Mouse (Mus musculus) midbrain, embryonic 11.5 days (tissue): ENCODE results near the gene Scd2. TPM values are rescaled to one million over a fixed set of nuclear protein-coding genes. Genes with fewer than 3 reads are reported as not detected.
A peak's percentile ranks its signal among the peaks of the same experiment; 100 is the strongest.

Source experiments
- ATAC-seq: fragments of 200-750 bp; cut with Nextera tagmentation; 2 replicates; pipeline ENCODE4 v1.8.0; 2017; ENCODE audit warnings: moderate TSS enrichment, moderate library complexity; ENCODE audit not compliant: low FRiP score
- DNase-seq: peaks from one replicate; pipeline ENCODE4 v3.0.0; 2015; ENCODE audit warnings: low spot score; ENCODE audit errors: missing footprints
- H3K27ac ChIP-seq: fragments of 300-500 bp; sonication (generic); 2 replicates; pipeline ENCODE4 v1.5.1; 2014; ENCODE audit warnings: low read depth, low read length
- H3K27me3 ChIP-seq: fragments of 300-500 bp; sonication (generic); 2 replicates; pipeline ENCODE4 v1.6.1; 2014; ENCODE audit warnings: mild to moderate bottlenecking, low read length, moderate library complexity, mixed read lengths; ENCODE audit not compliant: control insufficient read depth, insufficient read depth
- H3K36me3 ChIP-seq: fragments of 300-500 bp; sonication (generic); 2 replicates; pipeline ENCODE4 v1.6.1; 2014; ENCODE audit warnings: mild to moderate bottlenecking, low read length, moderate library complexity, mixed read lengths; ENCODE audit not compliant: control insufficient read depth, insufficient read depth
- H3K4me1 ChIP-seq: fragments of 300-500 bp; sonication (generic); 2 replicates; pipeline ENCODE4 v1.6.1; 2014; ENCODE audit warnings: low read length; ENCODE audit not compliant: control insufficient read depth, insufficient read depth
- H3K4me2 ChIP-seq: fragments of 300-500 bp; sonication (generic); 2 replicates; pipeline ENCODE4 v1.6.1; 2014; ENCODE audit warnings: mild to moderate bottlenecking, moderate library complexity
- H3K4me3 ChIP-seq: fragments of 300-500 bp; sonication (generic); 2 replicates; pipeline ENCODE4 v1.5.1; 2014; ENCODE audit warnings: low read depth, low read length
- H3K9ac ChIP-seq: fragments of 300-500 bp; sonication (generic); 2 replicates; pipeline ENCODE4 v1.6.1; 2014; ENCODE audit warnings: low read length
- H3K9me3 ChIP-seq: fragments of 300-500 bp; sonication (generic); 2 replicates; pipeline ENCODE4 v1.6.1; 2016; ENCODE audit warnings: low read length; ENCODE audit not compliant: control insufficient read depth
- WGBS: fragments of 180-500 bp; shearing (Covaris S2); extraction: QIAGEN DNeasy Blood & Tissue Kit; methylation state at CpG from one replicate; pipeline ENCODE4 v1.1.7; 2014; 5-methylcytosine and 5-hydroxymethylcytosine counted together
- polyA plus RNA-seq: library from polyadenylated mRNA; unstranded; fragments of >200 nt; fragmentation: Nextera tagmentation; extraction: Ambion mirVana; gene quantifications from 2 replicates; pipeline ENCODE4 v1.2.1, GENCODE M21; 2014

The Scd2 gene
- polyA plus RNA-seq, 1 experiment from 2014 or later: 353 TPM

GRCm38 (mm10) chr19:44292083-44292482, 1.4 kb upstream of the Scd2 start:
- ATAC-seq (no peak), DNase-seq (no peak)
- peaks cover 17% of the 10 kb centered on the region for H3K36me3 ChIP-seq
- 81% methylated on average over 2 of the region's 2 CpGs for WGBS
- H3K4me3 ChIP-seq: no peak overlapping the region
- H3K27me3 ChIP-seq: no peaks in the 10 kb centered on the region
- no peak overlapping the region for H3K9ac ChIP-seq
- peak overlapping the region; percentile 95 for H3K27ac ChIP-seq
- peaks cover 25% of the 10 kb centered on the region for H3K4me1 ChIP-seq
- H3K4me2 ChIP-seq: no peak overlapping the region
- no peaks in the 10 kb centered on the region for H3K9me3 ChIP-seq

- Histone ChIP-seq H3K9ac (peak overlapping the region; percentile 68), H3K4me2 (peak overlapping the region; percentile 61), H3K27ac (peak overlapping the region; percentile 95), H3K4me3 (peak overlapping the region; percentile 95; the same call in 1 of the 2 replicates), H3K9me3 (no peaks in the 10 kb centered on the region), H3K27me3 (no peaks in the 10 kb centered on the region), H3K4me1 (peaks cover 29% of the 10 kb centered on the region), H3K36me3 (peaks cover 21% of the 10 kb centered on the region)
- DNase-seq (no peak), ATAC-seq (no peak)
- 65% methylated on average over 3 of the region's 3 CpGs for WGBS
Measured at GRCm38 (mm10) chr19:44292483-44292882, 991 bp upstream of the Scd2 start.

GRCm38 (mm10) chr19:44293769-44294551, 486 bp downstream of the Scd2 start:
- H3K9ac ChIP-seq: peak overlapping the region; percentile 99
- WGBS: under 1% methylated on average over 31 of the region's 31 CpGs
- peaks cover 44% of the 10 kb centered on the region for H3K4me1 ChIP-seq
- DNase-seq (peak; percentile 98), ATAC-seq (peak; percentile 97)
- no peaks in the 10 kb centered on the region for H3K27me3 ChIP-seq
- H3K27ac ChIP-seq: peak overlapping the region; percentile 97
- no peaks in the 10 kb centered on the region for H3K9me3 ChIP-seq
- H3K4me2 ChIP-seq: peak overlapping the region; percentile 100
- H3K36me3 ChIP-seq: peaks cover 35% of the 10 kb centered on the region
- H3K4me3 ChIP-seq: peak overlapping the region; percentile 95

- no peaks in the 10 kb centered on the region for H3K9me3 ChIP-seq
- ATAC-seq (peak; percentile 48; the same call in 1 of the 2 replicates), DNase-seq (peak; percentile 98)
- H3K27me3 ChIP-seq: no peaks in the 10 kb centered on the region
- peaks cover 48% of the 10 kb centered on the region for H3K4me1 ChIP-seq
- H3K27ac ChIP-seq: peak overlapping the region; percentile 97
- H3K4me2 ChIP-seq: peak overlapping the region; percentile 100
- peak overlapping the region; percentile 99 for H3K9ac ChIP-seq
- peaks cover 40% of the 10 kb centered on the region for H3K36me3 ChIP-seq
- whole genome bisulfite sequencing: under 1% methylated on average over 14 of the region's 14 CpGs
- peak overlapping the region; percentile 95 for H3K4me3 ChIP-seq
Measured at GRCm38 (mm10) chr19:44294588-44295041, 1.1 kb downstream of the Scd2 start.

GRCm38 (mm10) chr19:44295251-44295650, 1.8 kb downstream of the Scd2 start:
- Histone ChIP-seq H3K4me3 (peak overlapping the region; percentile 95), H3K27ac (no peak overlapping the region), H3K9me3 (no peaks in the 10 kb centered on the region), H3K9ac (peak overlapping the region; percentile 99), H3K4me1 (peaks cover 51% of the 10 kb centered on the region), H3K36me3 (peaks cover 46% of the 10 kb centered on the region), H3K27me3 (no peaks in the 10 kb centered on the region), H3K4me2 (peak overlapping the region; percentile 100)
- WGBS: 11% methylated on average over 3 of the region's 3 CpGs
- no peak for DNase-seq
- no peak for ATAC-seq

- WGBS: 7% methylated on average over 4 of the region's 4 CpGs
- peaks cover 51% of the 10 kb centered on the region for H3K36me3 ChIP-seq
- peaks cover 56% of the 10 kb centered on the region for H3K4me1 ChIP-seq
- peak overlapping the region; percentile 100 for H3K4me2 ChIP-seq
- no peaks in the 10 kb centered on the region for H3K27me3 ChIP-seq
- DNase-seq (peak; percentile 98), ATAC-seq (no peak)
- H3K9ac ChIP-seq: peak overlapping the region; percentile 99
- H3K27ac ChIP-seq: no peak overlapping the region
- no peaks in the 10 kb centered on the region for H3K9me3 ChIP-seq
- peak overlapping the region; percentile 95 for H3K4me3 ChIP-seq
Measured at GRCm38 (mm10) chr19:44295741-44296140, 2.3 kb downstream of the Scd2 start.

- H3K9me3 ChIP-seq: no peaks in the 10 kb centered on the region
- peak overlapping the region; percentile 99 for H3K9ac ChIP-seq
- H3K4me2 ChIP-seq: peak overlapping the region; percentile 100
- peaks cover 56% of the 10 kb centered on the region for H3K4me1 ChIP-seq
- ATAC-seq (no peak), DNase-seq (no peak)
- H3K36me3 ChIP-seq: peaks cover 56% of the 10 kb centered on the region
- no peak overlapping the region for H3K27ac ChIP-seq
- peak overlapping the region; percentile 95 for H3K4me3 ChIP-seq
- H3K27me3 ChIP-seq: no peaks in the 10 kb centered on the region
- 39% methylated on average over 7 of the region's 7 CpGs for WGBS
Measured at GRCm38 (mm10) chr19:44296186-44296585, 2.7 kb downstream of the Scd2 start.

GRCm38 (mm10) chr19:44297068-44297760, 3.7 kb downstream of the Scd2 start:
- H3K4me1 ChIP-seq: peaks cover 50% of the 10 kb centered on the region
- ATAC-seq (no peak), DNase-seq (no peak)
- 78% methylated on average over 8 of the region's 8 CpGs for WGBS
- peak overlapping the region; percentile 95 for H3K4me3 ChIP-seq
- peak overlapping the region; percentile 99 for H3K9ac ChIP-seq
- no peak overlapping the region for H3K27ac ChIP-seq
- peak overlapping the region; percentile 100 for H3K4me2 ChIP-seq
- H3K36me3 ChIP-seq: peaks cover 63% of the 10 kb centered on the region
- no peaks in the 10 kb centered on the region for H3K9me3 ChIP-seq
- H3K27me3 ChIP-seq: no peaks in the 10 kb centered on the region

- DNase-seq: no peak
- Histone ChIP-seq H3K27ac (no peak overlapping the region), H3K4me1 (peaks cover 44% of the 10 kb centered on the region), H3K4me2 (peak overlapping the region; percentile 100), H3K9me3 (no peaks in the 10 kb centered on the region), H3K4me3 (peak overlapping the region; percentile 95), H3K36me3 (peaks cover 66% of the 10 kb centered on the region), H3K27me3 (no peaks in the 10 kb centered on the region), H3K9ac (peak overlapping the region; percentile 99)
- no peak for ATAC-seq
- 89% methylated on average over 9 of the region's 9 CpGs for WGBS
Measured at GRCm38 (mm10) chr19:44297862-44298261, 4.4 kb downstream of the Scd2 start.
